Mouse (Mus musculus) intestine, embryonic 16.5 days (tissue): Measurements from ENCODE around the gene Hist1h1c. TPM values are rescaled to one million over a fixed set of nuclear protein-coding genes. Genes with fewer than 3 reads are reported as not detected.
A peak's percentile ranks its signal among the peaks of the same experiment; 100 is the strongest.
"Not testable (repeated sequence)": the region's sequence is repeated elsewhere in the genome, so short reads cannot be mapped to it uniquely, and the experiment has no call there.

Source experiments
- ATAC-seq: fragments of 200-750 bp; cut with Nextera tagmentation; 2 replicates; pipeline ENCODE4 v1.8.0; 2017; ENCODE audit warnings: moderate TSS enrichment, moderate library complexity
- H3K27ac ChIP-seq: fragments of 300-500 bp; sonication (generic); 2 replicates; pipeline ENCODE4 v1.5.1; 2014; ENCODE audit warnings: mild to moderate bottlenecking, low read length
- H3K27me3 ChIP-seq: fragments of 300-500 bp; sonication (generic); replicated peaks from 2 replicates; pipeline ENCODE4 v1.6.1; 2014; ENCODE audit warnings: low read length, control low read depth, mixed read lengths; ENCODE audit not compliant: control insufficient read depth, insufficient read depth
- H3K36me3 ChIP-seq: fragments of 300-500 bp; sonication (generic); 2 replicates; pipeline ENCODE4 v1.6.1; 2014; ENCODE audit warnings: low read length, control low read depth; ENCODE audit not compliant: control insufficient read depth, insufficient read depth
- H3K4me1 ChIP-seq: fragments of 300-500 bp; sonication (generic); 2 replicates; pipeline ENCODE4 v1.6.1; 2014; ENCODE audit warnings: low read length, control low read depth, mixed read lengths; ENCODE audit not compliant: control insufficient read depth, insufficient read depth
- H3K4me2 ChIP-seq: fragments of 300-500 bp; sonication (generic); 2 replicates; pipeline ENCODE4 v1.6.1; 2014; ENCODE audit warnings: low read depth, low read length, control low read depth
- H3K4me3 ChIP-seq: fragments of 300-500 bp; sonication (generic); 2 replicates; pipeline ENCODE4 v1.5.1; 2014; ENCODE audit warnings: mild to moderate bottlenecking, low read length
- H3K9ac ChIP-seq: fragments of 300-500 bp; sonication (generic); 2 replicates; pipeline ENCODE4 v1.6.1; 2014; ENCODE audit warnings: low read depth, low read length
- H3K9me3 ChIP-seq: fragments of 300-500 bp; sonication (generic); 2 replicates; pipeline ENCODE4 v1.6.1; 2016; ENCODE audit warnings: low read length, control low read depth; ENCODE audit not compliant: control insufficient read depth
- WGBS: fragments of 180-500 bp; shearing (Covaris S2); extraction: QIAGEN DNeasy Blood & Tissue Kit; methylation state at CpG from one replicate; pipeline ENCODE4 v1.1.7; 2014; 5-methylcytosine and 5-hydroxymethylcytosine counted together
- polyA plus RNA-seq: library from polyadenylated mRNA; unstranded; fragments of >200 nt; fragmentation: Nextera tagmentation; extraction: Ambion mirVana; gene quantifications from 2 replicates; pipeline ENCODE4 v1.2.1, GENCODE M21; 2015

The Hist1h1c gene
- polyA plus RNA-seq, 1 experiment from 2014 or later: 35.3 TPM

DNA sequence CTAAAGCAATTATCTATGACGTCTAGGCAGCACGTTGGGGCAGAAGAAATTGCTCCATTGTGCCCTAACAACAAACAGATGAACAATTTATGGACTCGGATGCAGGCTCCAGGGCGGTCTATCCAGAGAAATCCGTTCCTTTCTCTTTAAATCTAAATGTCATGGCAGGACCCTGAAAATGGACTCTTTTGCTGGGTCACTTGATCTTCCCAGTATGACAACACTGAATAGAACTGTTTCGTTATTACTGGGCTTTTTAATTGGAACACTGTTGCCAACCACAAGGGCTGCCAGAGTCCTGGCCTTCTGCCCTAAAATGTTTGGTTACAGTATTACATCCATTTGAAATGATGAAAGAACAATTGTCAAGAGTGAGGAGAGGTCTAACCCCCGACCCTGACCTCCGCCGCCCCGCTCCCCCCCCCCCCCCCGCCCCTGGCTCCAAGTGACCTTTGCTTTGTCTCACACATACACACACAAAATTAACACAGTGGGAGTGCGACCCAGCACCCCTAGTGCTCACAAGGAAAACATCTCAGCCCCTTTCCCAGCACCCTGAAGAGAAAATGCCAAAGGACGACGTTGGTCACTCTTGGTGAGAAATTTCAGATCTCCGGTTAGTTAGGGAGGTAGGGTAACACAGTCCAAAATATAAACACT, 28.8 kb upstream of the Hist1h1c start:
- Histone ChIP-seq H3K9ac (peak overlapping the region; percentile 77), H3K4me3 (peak overlapping the region; percentile 57), H3K27ac (peak overlapping the region; percentile 54), H3K36me3 (no peaks in the 10 kb centered on the region), H3K27me3 (no peaks in the 10 kb centered on the region), H3K4me1 (peaks cover 8% of the 10 kb centered on the region; the same call in 1 of the 2 replicates), H3K9me3 (no peaks in the 10 kb centered on the region), H3K4me2 (peak overlapping the region; percentile 91)
- 23% methylated on average over 15 of the region's 15 CpGs for WGBS
- peak; percentile 56 for ATAC-seq

- 3% methylated on average over 17 of the region's 17 CpGs for WGBS
- Histone ChIP-seq H3K9me3 (no peaks in the 10 kb centered on the region), H3K9ac (peak within 1 kb of the TSS; percentile 77), H3K27ac (peak within 1 kb of the TSS; percentile 54), H3K27me3 (no peaks in the 10 kb centered on the region), H3K4me1 (peaks cover 8% of the 10 kb centered on the region; the same call in 1 of the 2 replicates), H3K4me3 (peak within 1 kb of the TSS; percentile 57), H3K36me3 (no peaks in the 10 kb centered on the region), H3K4me2 (peak within 1 kb of the TSS; percentile 91)
- ATAC-seq: peak; percentile 83
These were observed 28.1 kb upstream of the Hist1h1c start, which contains the start of gene Hfe for GRCm38 (mm10) chr13:23710374-23711089. Gene Hfe (minus strand): TSS chr13:23710854.

DNA sequence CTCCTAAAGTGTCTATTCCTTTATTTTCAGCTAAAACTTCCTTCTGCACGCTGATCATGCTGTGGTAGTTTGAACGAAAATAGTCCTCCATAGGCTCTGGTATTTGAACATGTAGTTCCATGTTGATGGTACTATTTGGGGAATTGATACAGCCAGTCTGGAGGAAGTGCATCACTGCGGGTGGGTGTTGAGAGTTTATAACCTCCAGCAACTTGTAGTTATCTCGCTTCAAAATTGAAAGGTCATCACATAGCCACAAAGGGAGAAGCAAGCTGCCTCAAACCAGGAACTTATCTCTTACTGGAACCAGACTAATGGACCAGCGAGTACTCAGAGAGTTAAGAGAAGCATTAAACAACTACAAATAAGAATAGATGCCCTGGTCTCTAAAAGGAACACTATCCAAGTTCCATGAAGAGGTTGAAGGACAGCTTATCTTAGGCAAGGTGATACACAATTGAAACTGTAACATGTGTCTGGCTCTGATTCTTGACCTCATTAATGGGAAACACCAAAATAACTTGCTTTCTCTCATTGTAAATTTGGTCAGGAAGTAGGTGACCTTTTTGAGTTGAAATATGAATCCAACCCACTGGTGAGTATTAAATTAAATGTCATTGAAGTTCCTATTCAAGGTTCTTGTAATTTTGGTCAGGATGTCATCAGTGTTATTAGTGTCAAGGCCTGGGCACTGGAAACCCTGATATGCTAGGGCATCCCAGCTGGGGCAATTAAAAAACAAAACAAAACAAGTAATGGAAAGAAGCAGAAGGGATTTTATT, 22.2 kb upstream of the Hist1h1c start:
- Histone ChIP-seq H3K4me1 (no peaks in the 10 kb centered on the region), H3K36me3 (no peaks in the 10 kb centered on the region), H3K27ac (no peak overlapping the region), H3K4me2 (no peak overlapping the region), H3K9ac (no peak overlapping the region), H3K9me3 (no peaks in the 10 kb centered on the region), H3K27me3 (no peaks in the 10 kb centered on the region), H3K4me3 (no peak overlapping the region)
- WGBS: 83% methylated on average over 5 of the region's 5 CpGs
- ATAC-seq: no peak

- no peaks in the 10 kb centered on the region for H3K4me1 ChIP-seq
- no peak overlapping the region for H3K4me3 ChIP-seq
- H3K9ac ChIP-seq: no peak overlapping the region
- H3K4me2 ChIP-seq: no peak overlapping the region
- ATAC-seq: no peak
- WGBS: 48% methylated on average over 11 of the region's 11 CpGs
- H3K9me3 ChIP-seq: no peaks in the 10 kb centered on the region
- H3K27ac ChIP-seq: no peak overlapping the region
- H3K36me3 ChIP-seq: no peaks in the 10 kb centered on the region
- no peaks in the 10 kb centered on the region for H3K27me3 ChIP-seq
These were observed 21.4 kb upstream of the Hist1h1c start for GRCm38 (mm10) chr13:23717176-23717575.

DNA sequence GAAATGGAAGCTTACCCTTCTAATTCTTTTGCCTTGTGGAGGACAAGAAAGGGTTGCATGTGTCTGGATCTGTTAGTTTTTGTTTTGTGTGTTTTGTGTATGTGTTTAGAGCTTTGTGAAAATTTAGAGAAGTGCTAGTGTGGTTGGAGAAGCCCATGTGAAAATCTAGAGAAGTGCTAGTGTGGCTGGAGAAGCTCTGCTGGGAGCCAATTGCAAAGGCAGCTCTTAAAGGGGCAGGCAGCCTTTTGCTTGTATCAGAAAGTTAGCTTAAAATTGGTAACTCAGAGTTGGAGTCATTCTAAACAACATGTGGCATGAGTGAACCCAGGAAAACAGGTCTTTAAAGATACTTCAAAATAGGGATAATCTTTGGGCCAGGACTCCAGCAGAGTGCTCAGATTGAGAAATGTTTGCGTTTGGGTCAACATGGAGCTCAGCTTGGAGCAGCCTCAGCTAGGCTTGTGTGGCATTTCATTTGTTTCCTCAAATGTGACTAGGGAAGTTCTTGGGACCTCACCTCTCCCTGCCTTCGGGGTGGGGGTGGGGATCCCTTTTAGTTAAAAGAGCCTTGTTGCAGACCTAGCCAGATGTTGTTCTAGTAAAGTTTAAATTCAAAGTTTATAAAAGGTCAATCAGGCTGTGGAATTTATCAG, 20.9 kb upstream of the Hist1h1c start:
- not testable (repeated sequence) for H3K9me3 ChIP-seq, H3K4me2 ChIP-seq, H3K27me3 ChIP-seq, ATAC-seq, H3K9ac ChIP-seq, H3K27ac ChIP-seq, H3K36me3 ChIP-seq, H3K4me3 ChIP-seq, H3K4me1 ChIP-seq
- 16% methylated on average over 2 of the region's 2 CpGs for WGBS

- no peak for ATAC-seq
- Histone ChIP-seq H3K4me3 (no peak overlapping the region), H3K27ac (no peak overlapping the region), H3K4me1 (no peaks in the 10 kb centered on the region), H3K36me3 (no peaks in the 10 kb centered on the region), H3K4me2 (no peak overlapping the region), H3K27me3 (no peaks in the 10 kb centered on the region), H3K9me3 (no peaks in the 10 kb centered on the region), H3K9ac (no peak overlapping the region)
- WGBS: 80% methylated on average over 4 of the region's 4 CpGs
These were observed 14.4 kb upstream of the Hist1h1c start for GRCm38 (mm10) chr13:23724239-23724638.

DNA sequence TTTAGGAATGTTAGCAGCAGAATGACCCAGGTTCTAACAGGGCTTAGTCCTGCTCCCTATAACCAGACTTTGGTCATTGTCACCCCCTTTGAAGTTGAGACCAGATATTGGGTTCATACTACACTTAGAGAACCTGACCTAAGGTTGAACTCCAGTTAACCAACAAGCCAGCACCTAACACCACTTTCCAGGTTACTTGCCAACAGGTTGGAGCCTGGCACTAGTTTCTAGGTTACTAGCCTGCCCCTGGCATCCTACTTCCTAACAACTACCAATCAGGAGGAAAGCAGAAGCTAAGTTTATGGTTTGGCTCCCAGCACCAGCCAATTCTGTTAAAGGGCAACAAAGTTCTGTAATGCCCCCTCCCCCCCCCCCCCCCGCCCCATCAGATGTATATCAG, 13.4 kb upstream of the Hist1h1c start:
- H3K4me1 ChIP-seq: no peaks in the 10 kb centered on the region
- H3K9me3 ChIP-seq: no peaks in the 10 kb centered on the region
- ATAC-seq: no peak
- H3K9ac ChIP-seq: no peak overlapping the region
- no peaks in the 10 kb centered on the region for H3K36me3 ChIP-seq
- WGBS: no CpG with 5 or more reads among the region's 1 CpGs
- no peaks in the 10 kb centered on the region for H3K27me3 ChIP-seq
- H3K27ac ChIP-seq: no peak overlapping the region
- no peak overlapping the region for H3K4me2 ChIP-seq
- H3K4me3 ChIP-seq: no peak overlapping the region

DNA sequence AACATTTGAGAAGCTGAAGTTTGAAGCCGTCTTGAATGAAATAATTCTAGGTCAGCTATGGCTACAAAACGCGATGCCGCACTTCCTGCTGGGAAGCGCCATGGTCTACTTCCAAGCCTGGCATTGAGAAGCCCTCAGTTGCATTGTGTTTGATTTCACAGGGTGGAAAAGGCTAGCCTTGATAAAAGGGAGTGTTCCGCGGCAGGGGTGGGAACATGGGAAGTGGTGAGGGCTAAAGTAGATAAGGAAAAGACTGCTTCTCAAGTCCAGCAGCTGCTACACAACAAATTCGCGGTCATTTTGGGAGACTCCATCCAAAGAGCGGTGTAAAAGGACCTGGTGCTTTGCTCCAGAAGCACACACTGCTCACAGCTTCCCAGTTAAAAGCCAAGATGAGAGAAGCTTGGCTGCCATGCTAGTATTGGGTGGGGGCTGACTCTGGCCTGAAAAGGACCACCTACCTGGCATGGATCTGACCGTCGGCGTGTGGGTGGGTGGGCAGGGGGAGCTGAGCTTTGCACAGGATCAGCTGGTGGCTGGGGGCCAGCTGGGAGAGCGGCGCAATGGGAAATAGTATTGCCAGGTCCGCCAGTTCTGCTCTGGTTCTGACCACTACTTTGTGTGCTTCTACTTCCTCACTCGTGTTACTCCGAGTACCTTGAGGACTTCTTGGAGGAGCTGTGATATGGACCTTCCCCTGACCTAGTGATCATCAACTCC, 10.0 kb upstream of the Hist1h1c start:
- no peak overlapping the region for H3K4me2 ChIP-seq
- no peak overlapping the region for H3K9ac ChIP-seq
- no peaks in the 10 kb centered on the region for H3K4me1 ChIP-seq
- no peak overlapping the region for H3K4me3 ChIP-seq
- no peaks in the 10 kb centered on the region for H3K9me3 ChIP-seq
- H3K27me3 ChIP-seq: no peaks in the 10 kb centered on the region
- no peaks in the 10 kb centered on the region for H3K36me3 ChIP-seq
- WGBS: 88% methylated on average over 18 of the region's 18 CpGs
- ATAC-seq: no peak
- H3K27ac ChIP-seq: no peak overlapping the region
